Mouse (Mus musculus): ENCODE data around the gene Tfip11.

- no peak for TF ChIP-seq CTCF (IDR thresholded peaks at IDR 0.05; ENCODE audit: low read depth, low read length)
- TF ChIP-seq POLR2A (IDR thresholded peaks at IDR 0.05; ENCODE audit: insufficient read depth, low read length) = no peak
- no peak for TF ChIP-seq EP300 (IDR thresholded peaks at IDR 0.05; ENCODE audit: insufficient read depth, low read depth, low read length)
Observed at GRCm38 (mm10) chr5:112279181-112280021, 46.8 kb upstream of the Tfip11 start.
